Mouse (Mus musculus) heart, adult 2 months (tissue): Measurements from ENCODE around the gene Apaf1. TPM values are rescaled to one million over a fixed set of nuclear protein-coding genes. Genes with fewer than 3 reads are reported as not detected.
A peak's percentile ranks its signal among the peaks of the same experiment; 100 is the strongest.

Source experiments
- DNase-seq, 2 experiments: peaks; one replicate each; pipeline ENCODE4 v3.0.0; 2021
- H3K27ac ChIP-seq: fragments of 200-600 bp; 2 replicates; pipeline ENCODE4 v1.8.1; 2022
- H3K27me3 ChIP-seq: fragments of 200-500 bp; 2 replicates; pipeline ENCODE4 v1.6.1; 2012; ENCODE audit warnings: mild to moderate bottlenecking, low read length, inconsistent platforms, mixed read lengths; ENCODE audit not compliant: control insufficient read depth, insufficient read depth
- H3K36me3 ChIP-seq: fragments of 200-500 bp; 2 replicates; pipeline ENCODE4 v1.6.1; 2012; ENCODE audit warnings: low read length, inconsistent platforms; ENCODE audit not compliant: control insufficient read depth, insufficient read depth
- H3K4me1 ChIP-seq: fragments of 200-500 bp; 2 replicates; pipeline ENCODE4 v1.6.1; 2011; ENCODE audit warnings: low read length; ENCODE audit not compliant: control insufficient read depth, insufficient read depth
- H3K4me3 ChIP-seq: fragments of 200-600 bp; 2 replicates; pipeline ENCODE4 v1.8.1; 2022
- H3K79me2 ChIP-seq: fragments of 200-500 bp; replicated peaks from 2 replicates; pipeline ENCODE4 v1.6.1; 2012; ENCODE audit warnings: mild to moderate bottlenecking, inconsistent platforms, low read length, moderate library complexity, mixed read lengths; ENCODE audit not compliant: control insufficient read depth, insufficient read depth
- H3K9ac ChIP-seq: fragments of 200-500 bp; 2 replicates; pipeline ENCODE4 v1.6.1; 2012; ENCODE audit warnings: low read depth, mild to moderate bottlenecking, control low read depth, inconsistent platforms, low read length, mixed read lengths
- CTCF ChIP-seq: fragments of 200-600 bp; IDR thresholded peaks from 2 replicates; pipeline ENCODE4 v1.8.1; 2022; ENCODE audit warnings: antibody characterized with exemption, mild to moderate bottlenecking, moderate library complexity
- EP300 ChIP-seq: fragments of 200-500 bp; IDR thresholded peaks from 2 replicates; pipeline ENCODE4 v1.6.1; 2011; ENCODE audit warnings: low read depth, low read length, control low read depth; ENCODE audit not compliant: insufficient read depth
- POLR2A ChIP-seq: fragments of 200-500 bp; IDR thresholded peaks from 2 replicates; pipeline ENCODE4 v1.6.1; 2011; ENCODE audit warnings: mild to moderate bottlenecking, low read depth, low read length, control low read depth; ENCODE audit not compliant: insufficient read depth
- WGBS: fragments of 180-500 bp; shearing (Covaris S2); methylation state at CpG from one replicate; pipeline ENCODE4 v1.1.7; 2018; 5-methylcytosine and 5-hydroxymethylcytosine counted together
- intact Hi-C: fragments of 180-260 bp; cut with DNase I; formaldehyde crosslinking; loops from one replicate; pipeline ENCODE4 v1.15.1; 2025
- long read RNA-seq: library from polyadenylated mRNA; stranded (forward); transcript quantifications from one replicate; pipeline ENCODE4 v2.0.0, GENCODE M21; 2021
- polyA plus RNA-seq: library from polyadenylated mRNA; depleted of rRNA; stranded (reverse); fragments of >200 nt; gene quantifications from 2 replicates; pipeline ENCODE4 v1.2.3, GENCODE M21; 2012; rRNA removed
- total RNA-seq, 2 experiments: library from RNA; stranded (reverse); gene quantifications; 2 replicates each; pipeline ENCODE4 v1.2.3; 2021

Gene Apaf1
- 1 to 10 TPM; 5.2 to 5.6 TPM for total RNA-seq
- polyA plus RNA-seq = 3.9 and 6.4 TPM in 2 replicates
- long read RNA-seq, full-length matches to known transcripts = 2 of 3 reads
- long read RNA-seq, partial matches to known transcripts = 1 of 3 reads
- long read RNA-seq, other reads (novel, unspliced or antisense) = 0 of 3 reads

DNA sequence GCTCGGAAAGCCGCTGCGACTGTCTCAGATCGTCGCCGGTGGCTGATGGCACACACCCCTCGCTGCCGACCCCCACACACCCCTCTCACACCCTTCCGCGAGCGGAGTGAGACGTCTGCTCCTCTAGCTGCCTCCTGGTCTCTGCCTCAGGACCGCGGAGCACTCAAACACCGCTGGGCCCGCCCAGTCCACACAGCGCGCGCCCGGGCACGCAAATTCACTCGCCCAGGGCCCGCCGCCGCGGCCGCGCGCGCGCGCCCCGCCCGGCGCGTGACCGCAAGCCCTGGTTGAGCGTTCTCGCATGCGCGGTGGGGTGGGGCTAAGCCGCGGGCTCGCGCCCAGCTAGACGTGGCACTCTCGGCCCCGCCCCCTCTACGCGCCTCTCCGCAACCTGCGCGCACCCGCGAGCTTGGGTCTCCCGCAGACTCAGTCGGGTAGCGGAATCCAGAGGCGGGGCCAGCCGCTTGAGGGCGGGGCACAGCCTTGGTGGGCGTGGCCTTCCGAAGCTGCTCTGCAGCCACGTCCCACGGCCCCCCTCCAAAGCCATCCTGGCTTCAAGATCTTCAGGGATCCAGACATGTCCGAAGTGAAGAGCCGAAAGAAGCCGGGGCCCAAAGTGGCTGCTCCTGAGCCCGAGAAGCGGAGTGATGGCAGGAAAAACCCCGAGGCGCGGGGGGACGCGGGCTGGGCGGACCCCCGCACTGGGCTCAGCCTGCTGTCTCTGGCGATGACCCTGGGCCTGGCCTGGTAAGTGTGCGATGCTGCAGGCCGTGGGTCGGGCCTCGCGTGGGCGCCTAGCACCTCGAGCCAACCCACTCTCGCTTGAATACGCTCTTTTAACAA is at the start of gene Apaf1, which contains the start of gene Ikbip:
Gene Apaf1 (minus strand): TSS at position 221 of the 843 bp plus-strand sequence.
Gene Ikbip (plus strand): TSS at position 391 of the 843 bp plus-strand sequence.
- H3K36me3 ChIP-seq = no peaks in the 10 kb centered on the region; the same call in 1 of the 2 replicates
- intact Hi-C loops = loop anchor here (5.0 kb wide), 1 partner anchor 105 kb away; no protein-coding TSS in a partner anchor
- peak within 1 kb of the TSS; percentile 88 for H3K27ac ChIP-seq
- peak within 1 kb of the TSS; percentile 86 for H3K4me3 ChIP-seq
- H3K79me2 ChIP-seq = no peaks in the 10 kb centered on the region
- H3K27me3 ChIP-seq = no peaks in the 10 kb centered on the region
- no peaks in the 10 kb centered on the region for H3K4me1 ChIP-seq
- H3K9ac ChIP-seq = peak within 1 kb of the TSS; percentile 94
- WGBS = under 1% methylated on average over 87 of the region's 87 CpGs
- peak; percentile 100 for DNase-seq
- no peak for TF ChIP-seq CTCF
- no peak for TF ChIP-seq EP300
- peak; percentile 77 for TF ChIP-seq POLR2A

DNA sequence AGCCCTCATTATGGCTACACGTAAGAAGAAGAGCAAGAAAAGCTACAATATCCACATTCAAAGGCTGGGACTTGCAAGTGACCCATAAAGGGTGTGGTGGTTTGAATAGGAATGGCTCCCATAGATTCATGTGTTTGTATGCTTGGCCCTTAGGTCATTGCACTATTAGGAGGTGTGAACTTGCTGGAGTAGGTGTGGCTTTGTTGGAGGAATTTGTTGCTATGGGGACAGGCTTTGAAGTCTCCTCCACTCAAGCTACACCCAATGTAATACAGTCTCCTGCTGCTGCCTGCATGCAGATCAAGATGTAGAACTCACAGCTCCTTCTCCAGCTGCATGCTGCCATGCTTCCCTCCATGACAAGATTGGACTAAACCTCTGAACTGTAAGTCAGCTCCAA is 49.0 kb upstream of the Apaf1 start:
- no peak for DNase-seq
- Histone ChIP-seq H3K79me2 (no peaks in the 10 kb centered on the region), H3K4me3 (no peak overlapping the region), H3K4me1 (peaks cover under 1% of the 10 kb centered on the region; the same call in 1 of the 2 replicates), H3K27ac (no peak overlapping the region), H3K9ac (no peak overlapping the region), H3K27me3 (no peaks in the 10 kb centered on the region), H3K36me3 (no peaks in the 10 kb centered on the region)
- TF ChIP-seq EP300 (no peak), POLR2A (no peak), CTCF (no peak)
- 86% methylated on average over 1 of the region's 1 CpGs for WGBS
- intact Hi-C loops = no loop called here

DNA sequence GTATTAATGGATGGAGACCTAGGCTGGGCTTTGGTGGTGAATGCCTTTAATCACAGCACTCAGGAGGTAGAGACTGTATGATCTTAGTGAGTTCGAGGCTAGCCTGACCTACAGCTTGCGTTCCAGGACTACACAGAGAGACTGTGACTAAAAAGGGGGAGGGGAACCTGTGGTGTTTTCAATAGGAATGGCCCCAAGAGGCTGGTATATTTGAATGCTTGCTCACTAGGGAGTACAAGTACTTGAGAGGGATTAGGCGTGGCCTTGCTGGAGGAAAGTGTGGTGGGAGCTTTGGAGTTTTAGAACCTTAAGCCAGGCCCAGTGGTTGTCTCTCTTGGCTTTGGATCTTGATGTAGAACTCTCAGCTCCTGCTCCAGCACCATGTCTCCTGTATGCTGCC is 48.2 kb upstream of the Apaf1 start:
- TF ChIP-seq CTCF (no peak), POLR2A (no peak), EP300 (no peak)
- Histone ChIP-seq H3K27me3 (no peaks in the 10 kb centered on the region), H3K27ac (no peak overlapping the region), H3K4me3 (no peak overlapping the region), H3K36me3 (no peaks in the 10 kb centered on the region), H3K4me1 (peaks cover 1% of the 10 kb centered on the region; the same call in 1 of the 2 replicates), H3K79me2 (no peaks in the 10 kb centered on the region), H3K9ac (no peak overlapping the region)
- 89% methylated on average over 3 of the region's 3 CpGs for WGBS
- DNase-seq = no peak
- intact Hi-C loops = no loop called here

DNA sequence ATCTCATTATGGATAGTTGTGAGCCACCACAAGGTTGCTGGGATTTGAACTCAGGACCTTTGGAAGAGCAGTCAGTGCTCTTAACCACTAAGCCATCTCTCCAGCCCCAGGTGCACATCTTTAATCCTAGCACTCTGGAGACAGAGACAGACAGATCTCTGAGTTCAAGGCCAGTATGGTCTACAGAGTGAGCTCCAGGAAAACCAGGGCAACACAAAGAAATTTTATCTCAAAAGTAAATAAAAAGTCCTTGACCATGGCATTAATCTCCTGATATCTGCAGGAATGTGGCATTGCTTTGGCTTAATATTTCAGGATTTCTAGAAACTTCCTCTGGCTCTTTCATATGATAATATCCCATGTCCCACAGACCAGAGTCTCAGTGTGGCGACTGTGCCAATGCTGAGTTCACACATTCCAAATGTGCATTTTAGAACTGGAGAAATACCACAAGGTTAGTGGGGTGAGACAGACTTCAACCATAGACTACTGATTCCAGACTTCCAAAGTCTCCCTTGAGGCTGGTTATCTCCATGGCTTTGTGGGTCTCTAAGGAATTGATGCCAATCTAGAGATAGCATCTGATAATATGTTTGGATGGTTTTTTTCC is 46.1 kb upstream of the Apaf1 start:
- Histone ChIP-seq H3K9ac (no peak overlapping the region), H3K79me2 (no peaks in the 10 kb centered on the region), H3K36me3 (no peaks in the 10 kb centered on the region), H3K27ac (no peak overlapping the region), H3K4me3 (no peak overlapping the region), H3K27me3 (no peaks in the 10 kb centered on the region), H3K4me1 (peaks cover 3% of the 10 kb centered on the region)
- 61% methylated on average over 1 of the region's 1 CpGs for WGBS
- intact Hi-C loops = no loop called here
- no peak for DNase-seq
- TF ChIP-seq POLR2A = no peak
- no peak for TF ChIP-seq CTCF
- TF ChIP-seq EP300 = no peak

DNA sequence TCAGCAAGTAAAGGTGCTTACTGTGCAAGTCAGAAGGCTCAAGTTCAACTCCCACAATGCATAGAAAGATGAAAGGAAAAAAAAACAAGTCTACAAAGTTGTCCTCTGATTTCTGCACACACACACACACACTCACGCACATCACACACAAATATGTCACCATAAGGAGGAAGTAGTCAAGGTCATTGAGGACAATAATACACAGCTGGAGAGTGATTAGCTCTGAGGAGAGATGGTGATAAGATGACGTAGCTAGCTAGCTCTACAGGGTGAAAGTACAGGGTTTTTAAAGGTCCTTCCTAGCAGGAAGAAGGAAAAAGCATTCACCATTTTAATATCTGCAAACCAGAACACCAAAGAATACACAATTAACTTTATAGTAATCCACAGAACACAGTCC is 44.8 kb upstream of the Apaf1 start:
- peaks cover 3% of the 10 kb centered on the region for H3K4me1 ChIP-seq
- TF ChIP-seq EP300 (no peak), POLR2A (no peak), CTCF (no peak)
- peaks cover 4% of the 10 kb centered on the region for H3K36me3 ChIP-seq
- DNase-seq = no peak
- whole genome bisulfite sequencing = 21% methylated on average over 2 of the region's 2 CpGs
- intact Hi-C loops = no loop called here
- no peak overlapping the region for H3K4me3 ChIP-seq
- H3K9ac ChIP-seq = no peak overlapping the region
- H3K27ac ChIP-seq = peak overlapping the region; percentile 81
- peaks cover 3% of the 10 kb centered on the region; the same call in 1 of the 2 replicates for H3K79me2 ChIP-seq
- no peaks in the 10 kb centered on the region for H3K27me3 ChIP-seq
